Mouse (Mus musculus): ENCODE measurements around the gene Psmd9.

The Psmd9 gene

GRCm38 (mm10) chr5:123245518-123245917 is 76.3 kb downstream of the Psmd9 start:
- no peak for DNase-seq (ENCODE audit: low spot score in 2 of 2)

- no peak for DNase-seq (ENCODE audit: low spot score in 2 of 2)
Measured at GRCm38 (mm10) chr5:123251390-123251789, 82.2 kb downstream of the Psmd9 start.

DNA sequence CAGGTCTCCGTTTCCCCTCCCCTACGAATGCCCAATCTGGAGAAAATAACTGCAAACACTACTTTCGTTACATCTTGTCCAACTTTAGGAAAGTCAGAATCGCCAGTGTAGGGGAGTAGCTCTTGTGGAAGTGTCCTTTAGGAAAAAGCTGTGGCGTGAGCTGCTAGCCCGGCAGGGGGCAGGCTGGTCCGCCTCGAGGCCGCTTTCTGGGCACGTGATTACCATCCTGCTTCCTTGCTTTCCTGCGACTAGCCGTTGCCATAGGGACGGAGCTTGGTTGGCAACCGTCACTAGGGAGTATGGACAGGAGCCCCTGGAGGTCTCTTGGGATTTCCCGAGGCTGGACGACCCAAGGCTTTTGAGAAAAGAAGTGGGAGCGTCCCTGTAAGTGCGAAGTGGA is 82.6 kb downstream of the Psmd9 start, which contains the start of gene Wdr66:
Gene Wdr66 (plus strand): TSS at position 269 of the 400 bp plus-strand sequence.
- DNase-seq (ENCODE audit: low spot score in 2 of 2) = peak; percentile 86 to 92

DNA sequence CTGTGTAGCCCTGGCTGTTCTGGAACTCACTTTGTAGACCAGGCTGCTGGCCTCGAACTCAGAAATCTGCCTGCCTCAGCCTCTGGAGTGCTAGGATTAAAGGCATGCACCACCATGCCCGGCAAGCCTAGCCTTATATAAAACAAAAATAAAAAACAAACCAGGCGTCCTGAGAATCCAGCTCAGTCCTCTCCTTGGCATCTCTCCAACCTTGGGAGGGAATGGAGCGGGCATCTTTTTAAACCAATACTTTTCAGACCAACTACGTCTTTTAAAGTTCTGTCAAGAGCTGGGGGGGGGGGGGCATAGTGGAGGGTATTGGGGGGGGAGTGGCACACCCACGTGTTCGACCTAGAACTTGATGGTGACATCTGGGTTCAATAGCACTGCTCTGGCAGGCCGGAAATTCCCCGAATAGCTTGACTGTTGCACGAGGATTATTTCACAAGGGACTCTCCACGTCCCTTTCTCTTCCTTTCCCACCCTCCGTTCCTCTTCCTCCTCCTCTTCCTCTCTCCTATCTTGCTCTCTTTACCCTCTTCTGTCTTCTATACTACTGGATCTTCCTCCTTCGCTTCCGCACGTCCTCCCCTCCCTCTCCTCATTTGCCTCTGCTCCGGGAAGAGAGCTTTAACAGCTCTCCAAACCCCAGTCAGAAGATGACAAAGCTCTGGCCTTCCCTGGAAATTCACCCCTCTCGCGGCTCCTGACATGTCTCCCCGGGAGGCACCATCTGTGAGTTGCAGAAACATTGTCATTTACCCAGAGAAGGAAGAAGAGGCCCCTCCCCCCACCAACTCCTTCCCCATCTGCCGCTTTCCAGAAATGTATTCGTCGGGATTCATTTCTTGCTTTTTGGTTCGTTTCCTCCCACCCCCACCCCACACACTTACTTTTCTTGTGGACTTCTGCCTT is 87.9 kb downstream of the Psmd9 start:
- DNase-seq (ENCODE audit: low spot score in 2 of 2) = no peak

- DNase-seq (ENCODE audit: low spot score in 2 of 2) = no peak
Measured at GRCm38 (mm10) chr5:123258990-123259389, 89.8 kb downstream of the Psmd9 start.

DNA sequence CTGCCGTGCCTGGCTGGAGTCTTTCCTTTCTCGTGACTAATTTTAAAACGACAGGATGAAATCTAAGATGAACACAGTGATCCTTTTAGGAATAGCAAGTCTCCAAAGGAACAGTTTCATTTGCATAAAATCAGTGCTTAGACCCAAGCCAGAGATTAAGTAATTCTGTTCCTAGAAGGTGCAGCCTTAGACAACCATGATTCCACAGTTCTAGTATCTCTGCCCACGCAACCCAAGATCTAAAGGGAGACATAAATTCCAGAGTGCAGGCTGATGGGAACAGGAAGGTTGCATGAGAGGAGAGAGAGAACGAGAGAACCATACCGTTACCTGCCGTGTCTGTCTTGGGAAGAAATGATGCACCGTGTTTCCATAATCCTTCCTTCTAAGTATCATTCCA is 91.5 kb downstream of the Psmd9 start:
- DNase-seq (ENCODE audit: low spot score in 2 of 2) = no peak

- DNase-seq (ENCODE audit: low spot score in 2 of 2) = no peak
Measured at GRCm38 (mm10) chr5:123266909-123267308, 97.7 kb downstream of the Psmd9 start.

GRCm38 (mm10) chr5:123268477-123269474 is 99.6 kb downstream of the Psmd9 start:
- DNase-seq (ENCODE audit: low spot score in 2 of 2) = no peak

DNA sequence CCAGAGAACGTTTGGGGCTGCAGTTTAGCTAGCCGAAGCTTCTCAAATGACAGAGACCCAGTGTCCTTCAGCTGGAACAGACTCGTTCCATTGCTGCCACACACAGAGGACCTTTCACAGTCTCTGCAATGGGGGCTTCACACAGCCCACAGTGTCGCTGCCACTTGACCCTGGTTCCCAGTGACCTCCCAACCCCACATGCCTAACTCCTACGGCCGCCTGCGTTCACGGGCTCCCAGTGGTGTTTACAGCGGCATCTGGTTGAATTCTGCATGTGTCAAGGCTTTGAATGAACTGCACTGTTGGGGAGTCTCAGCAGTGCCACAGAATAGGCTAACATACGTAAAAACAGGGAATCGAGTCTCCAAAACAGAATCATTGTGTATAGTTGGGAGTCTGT is 101.7 kb downstream of the Psmd9 start:
- no peak for DNase-seq (ENCODE audit: low spot score in 2 of 2)

DNA sequence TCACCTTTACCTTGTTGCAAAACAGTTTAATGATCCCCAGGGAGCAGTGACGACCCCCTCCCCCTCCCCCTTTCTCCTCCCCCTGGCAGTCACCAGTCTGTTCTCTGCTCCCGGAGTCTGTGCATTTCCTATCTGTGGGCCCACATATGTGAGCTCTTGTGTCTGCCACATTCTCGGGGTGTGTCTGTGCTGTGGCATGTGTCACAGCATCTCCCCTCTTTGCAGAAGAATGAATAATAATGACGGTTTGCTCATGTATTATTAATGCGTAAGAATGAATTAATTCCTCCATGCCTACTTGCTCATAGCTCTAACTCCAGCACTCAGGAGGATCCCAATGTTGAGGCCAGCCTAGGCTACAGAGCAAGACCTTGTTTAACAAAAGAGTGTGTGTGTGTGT is 103.7 kb downstream of the Psmd9 start:
- no peak for DNase-seq (ENCODE audit: low spot score in 2 of 2)

DNA sequence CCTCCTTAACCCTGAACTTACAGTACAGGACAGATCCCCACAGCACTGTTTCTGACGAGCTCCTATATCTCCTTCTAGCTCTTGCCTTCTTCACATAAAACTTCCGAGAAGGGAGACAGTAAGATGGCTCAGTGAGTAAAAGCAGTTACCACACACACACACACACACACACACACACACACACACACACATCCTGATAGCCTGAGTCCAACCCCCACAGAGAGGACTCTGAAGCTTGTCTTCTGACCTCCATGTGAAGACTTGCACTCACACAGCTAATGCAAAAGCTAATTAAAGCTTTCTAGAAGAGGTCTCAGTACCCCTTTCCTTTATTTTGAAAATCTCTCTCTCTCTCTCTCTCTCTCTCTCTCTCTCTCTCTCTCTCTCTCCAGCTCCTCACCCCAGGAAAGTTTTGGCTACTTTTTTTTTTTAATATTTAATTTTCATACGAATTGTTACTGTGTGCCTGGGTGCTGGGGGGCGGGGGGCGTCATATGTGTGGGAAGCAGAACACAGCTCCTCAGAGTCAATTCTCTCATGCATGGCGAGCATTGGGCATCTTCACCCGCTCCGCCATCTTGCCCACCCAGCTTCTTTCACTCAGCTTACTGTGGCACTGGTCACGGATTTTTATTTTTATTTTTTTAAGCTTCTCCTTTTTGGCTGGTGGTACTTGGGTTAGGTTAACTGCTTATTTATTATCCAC is 107.6 kb downstream of the Psmd9 start:
- DNase-seq (ENCODE audit: low spot score in 2 of 2) = no peak

DNA sequence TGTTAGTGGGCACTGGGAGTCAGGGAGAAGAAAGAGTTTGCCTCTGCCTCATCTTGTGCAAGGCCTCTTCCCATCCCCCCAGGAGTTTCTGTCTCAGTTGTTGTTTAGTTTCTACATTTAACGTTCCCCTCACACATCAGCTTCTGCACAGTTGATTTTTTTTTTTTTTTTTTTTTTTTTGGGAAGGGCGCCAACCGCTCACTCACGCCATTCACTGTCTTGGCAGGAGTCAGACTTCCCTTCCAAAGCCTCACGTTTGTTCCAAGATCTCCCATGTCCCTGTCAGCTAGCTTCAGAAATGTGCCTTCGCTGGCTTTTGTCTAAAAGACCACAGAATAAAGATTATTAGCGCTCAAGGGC is 108.1 kb downstream of the Psmd9 start:
- no peak for DNase-seq (ENCODE audit: low spot score in 2 of 2)

- DNase-seq (ENCODE audit: low spot score in 2 of 2) = no peak
Measured at GRCm38 (mm10) chr5:123277704-123278103, 108.5 kb downstream of the Psmd9 start.

DNA sequence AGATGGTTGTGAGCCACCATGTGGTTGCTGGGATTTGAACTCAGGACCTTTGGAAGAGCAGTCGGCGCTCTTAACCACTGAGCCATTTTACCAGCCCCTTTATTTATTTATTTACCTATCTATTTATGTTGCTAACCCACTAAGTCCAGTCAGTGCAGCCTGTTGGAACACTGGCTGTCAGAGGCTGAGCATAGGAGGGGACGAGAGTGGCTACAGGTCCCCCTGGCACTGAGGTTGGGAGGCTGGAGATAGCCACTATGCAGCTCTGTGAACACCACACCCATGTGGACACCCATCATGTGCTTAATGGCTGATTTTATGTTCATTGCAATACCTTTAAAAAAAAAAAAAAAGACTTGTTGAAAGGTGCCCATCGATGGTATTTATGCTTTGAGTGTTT is 110.0 kb downstream of the Psmd9 start:
- no peak for DNase-seq (ENCODE audit: low spot score in 2 of 2)

DNA sequence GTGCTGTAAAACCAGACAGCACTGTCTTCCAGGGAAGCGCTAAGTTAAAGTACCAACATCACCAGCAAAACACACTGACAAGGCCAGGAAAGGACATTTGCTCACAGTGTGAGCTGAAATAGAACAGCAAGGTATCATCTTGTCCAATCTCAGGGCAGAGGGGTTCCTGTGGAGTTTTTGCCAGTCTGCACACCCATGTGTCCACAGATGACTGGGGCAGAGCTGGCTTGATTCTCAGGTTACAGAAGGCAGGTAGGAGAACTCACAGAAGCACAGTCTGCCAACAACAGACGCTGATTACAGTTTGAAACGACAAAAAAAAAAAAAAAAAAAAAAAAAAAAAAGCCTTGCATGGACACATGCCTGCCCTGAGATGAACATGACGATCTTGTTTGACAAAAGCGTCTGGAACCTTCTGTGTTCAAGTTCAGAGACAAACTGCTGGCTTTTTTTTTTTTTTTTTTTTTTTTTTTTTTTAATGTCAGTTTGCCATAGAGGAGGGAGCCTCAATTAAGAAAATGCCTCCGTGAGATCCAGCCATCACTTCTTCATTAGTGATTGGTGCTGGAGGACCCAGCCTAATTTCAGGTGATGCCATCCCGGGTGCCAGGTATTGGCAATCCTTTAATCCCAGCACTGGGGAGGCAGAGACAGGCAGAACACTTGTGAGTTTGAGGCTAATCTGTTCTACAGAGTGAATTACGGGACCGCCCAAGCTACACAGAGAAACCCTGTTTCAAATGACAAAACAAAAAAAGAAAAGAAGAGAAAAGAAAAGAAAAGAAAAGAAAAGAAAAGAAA is 112.3 kb downstream of the Psmd9 start:
- DNase-seq (ENCODE audit: low spot score in 2 of 2) = no peak

DNA sequence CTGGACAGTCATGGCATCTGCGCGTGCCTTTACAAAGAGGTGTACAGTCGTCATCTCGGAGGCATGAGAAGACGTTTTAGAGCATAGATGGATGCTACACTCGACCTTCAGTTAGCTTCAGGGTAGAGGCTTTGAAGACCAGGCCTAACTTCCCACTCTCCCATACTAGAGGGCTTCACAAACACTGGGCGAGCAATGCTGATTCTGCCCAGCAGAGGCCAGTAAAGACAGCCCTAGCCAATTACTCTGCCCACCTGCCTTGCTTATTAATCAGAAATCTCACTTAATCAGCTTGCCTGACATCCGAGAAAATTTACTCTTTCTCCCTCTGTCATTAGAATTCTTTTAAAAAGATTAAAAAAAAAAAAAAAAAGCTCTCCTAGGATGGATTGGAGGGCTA is 116.0 kb downstream of the Psmd9 start:
- no peak for DNase-seq (ENCODE audit: low spot score in 2 of 2)

GRCm38 (mm10) chr5:123288079-123288478 is 118.9 kb downstream of the Psmd9 start:
- no peak for DNase-seq (ENCODE audit: low spot score in 2 of 2)

DNA sequence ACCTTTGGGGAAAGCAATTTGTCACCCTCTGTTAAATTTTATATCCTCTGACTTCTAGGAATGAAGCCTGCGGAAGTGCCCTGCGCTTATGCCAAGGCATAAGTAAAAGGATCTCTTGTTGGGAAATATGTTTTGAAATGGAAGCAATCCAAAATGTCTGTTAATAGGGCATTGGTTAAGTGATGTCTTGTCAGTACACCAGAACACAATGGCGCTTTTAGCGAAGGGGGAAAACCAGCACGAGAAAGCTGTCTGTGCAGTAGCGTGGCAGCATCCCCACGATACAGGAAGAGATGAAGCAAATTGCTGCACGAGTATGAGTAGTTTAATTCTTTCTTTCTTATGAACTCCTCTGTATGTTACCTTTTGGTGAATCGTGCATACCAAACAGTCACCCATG is 125.4 kb downstream of the Psmd9 start:
- DNase-seq (ENCODE audit: low spot score in 2 of 2) = no peak

DNA sequence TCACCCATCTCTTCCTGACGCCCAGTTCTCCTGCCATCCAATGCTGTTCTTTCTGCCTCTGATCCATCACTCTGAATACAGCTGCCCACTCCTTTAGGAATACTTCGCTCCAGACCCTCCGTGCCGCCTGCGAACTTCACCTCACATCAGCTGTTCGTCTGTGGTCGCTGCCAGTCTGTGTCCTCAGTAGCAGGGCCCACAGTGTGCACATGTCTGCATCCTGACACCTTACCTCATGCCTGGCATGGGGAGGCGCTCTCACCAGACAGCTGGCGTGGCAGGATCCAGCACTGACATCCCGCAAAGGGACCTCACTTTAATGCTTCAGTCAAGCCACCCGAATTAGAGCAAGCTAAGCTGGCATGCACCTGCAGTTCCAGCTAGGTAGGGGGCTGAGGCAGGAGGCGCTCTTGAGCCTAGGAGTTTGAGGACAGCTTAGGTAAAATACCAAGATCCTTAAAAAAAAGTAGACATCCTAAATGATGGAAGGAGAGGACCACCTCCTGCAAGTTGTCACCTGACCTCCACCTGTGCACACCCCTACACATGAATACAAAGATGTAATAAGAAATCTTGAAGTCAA is 127.1 kb downstream of the Psmd9 start:
- no peak for DNase-seq (ENCODE audit: low spot score in 2 of 2)

GRCm38 (mm10) chr5:123296972-123297754 is 128.0 kb downstream of the Psmd9 start:
- no peak for DNase-seq (ENCODE audit: low spot score in 2 of 2)
